Mouse (Mus musculus) A20 (cell line): ENCODE data around the gene Eef2k.
"Not testable (repeated sequence)": the region's sequence is repeated elsewhere in the genome, so short reads cannot be mapped to it uniquely, and the experiment has no call there.

ENCODE experiments used
- DNase-seq: peaks from one replicate; pipeline ENCODE4 v3.0.0-alpha.2; 2011; ENCODE audit warnings: low read depth, low spot score

Eef2k gene

GRCm38 (mm10) chr7:120880770-120881169 lies 38.1 kb downstream of the Eef2k start:
- no peak for DNase-seq

- no peak for DNase-seq
Measured at GRCm38 (mm10) chr7:120881451-120881850, 38.8 kb downstream of the Eef2k start.

DNA sequence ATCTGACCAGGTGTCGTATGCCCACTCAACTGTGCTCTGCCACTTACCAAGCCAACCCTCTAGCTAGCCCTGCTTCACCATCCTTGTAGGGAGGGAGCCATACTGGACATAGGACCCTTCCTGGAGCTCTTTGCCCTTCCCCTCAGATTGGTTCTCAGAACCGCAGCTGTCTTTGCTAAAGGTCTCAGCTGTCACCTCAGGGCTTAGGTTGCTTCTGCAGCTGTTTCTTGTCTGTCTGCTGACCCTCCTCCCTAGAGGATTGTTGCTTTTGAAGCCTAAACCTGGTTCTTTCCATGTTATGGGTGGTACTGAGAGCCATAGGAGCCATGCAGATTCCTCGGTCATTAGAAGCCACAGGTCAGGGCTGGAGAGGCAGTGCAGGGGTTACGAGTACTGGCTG lies 40.0 kb downstream of the Eef2k start:
- no peak for DNase-seq

GRCm38 (mm10) chr7:120883523-120884290 lies 41.1 kb downstream of the Eef2k start:
- DNase-seq: no peak

- no peak for DNase-seq
Measured at GRCm38 (mm10) chr7:120884746-120885145, 42.1 kb downstream of the Eef2k start.

GRCm38 (mm10) chr7:120893123-120893522 lies 50.5 kb downstream of the Eef2k start:
- no peak for DNase-seq

GRCm38 (mm10) chr7:120897054-120897453 lies 54.4 kb downstream of the Eef2k start:
- DNase-seq: no peak

GRCm38 (mm10) chr7:120897711-120898335 lies 55.2 kb downstream of the Eef2k start:
- no peak for DNase-seq

DNA sequence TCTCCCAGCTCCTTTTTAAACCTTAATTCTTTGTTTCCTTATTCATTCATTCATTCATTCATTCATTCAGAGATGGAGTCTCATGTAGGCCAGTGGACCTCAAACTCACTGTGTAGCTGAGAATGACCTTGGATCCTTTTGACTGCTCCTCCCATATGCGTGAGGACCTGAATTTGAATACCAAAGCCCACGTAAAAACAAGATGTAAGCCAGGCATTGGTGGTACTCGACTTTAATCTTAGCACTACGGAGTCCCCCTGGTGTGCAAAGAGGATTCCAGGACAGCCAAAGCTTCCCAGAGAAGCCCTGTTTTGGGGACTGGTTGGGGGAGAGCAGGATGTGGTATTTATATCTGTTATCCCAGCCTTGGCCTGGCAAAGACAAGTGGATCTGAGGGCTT lies 57.6 kb downstream of the Eef2k start:
- no peak for DNase-seq

GRCm38 (mm10) chr7:120901701-120902100 lies 59.1 kb downstream of the Eef2k start:
- DNase-seq: no peak

GRCm38 (mm10) chr7:120902931-120903330 lies 60.3 kb downstream of the Eef2k start:
- no peak for DNase-seq

DNA sequence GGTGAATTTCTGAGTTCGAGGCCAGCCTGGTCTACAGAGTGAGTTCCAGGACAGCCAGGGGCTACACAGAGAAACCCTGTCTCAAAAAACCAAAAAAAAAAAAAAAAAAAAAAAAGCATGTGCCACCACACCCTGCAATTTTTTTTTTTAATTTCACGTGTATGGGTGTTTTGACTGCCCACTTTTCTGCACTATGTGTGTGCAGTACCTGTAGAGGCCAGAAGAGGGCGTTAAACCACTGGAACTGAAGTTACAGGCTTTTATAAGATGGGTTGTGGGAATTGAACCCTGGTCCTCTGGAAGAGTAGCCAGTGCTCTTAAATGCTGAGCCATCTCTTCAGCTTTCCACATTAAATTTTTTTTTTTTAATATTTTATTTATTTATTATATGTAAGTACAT lies 67.5 kb downstream of the Eef2k start:
- DNase-seq: not testable (repeated sequence)

GRCm38 (mm10) chr7:120911268-120911667 lies 68.6 kb downstream of the Eef2k start:
- DNase-seq: not testable (repeated sequence)

DNA sequence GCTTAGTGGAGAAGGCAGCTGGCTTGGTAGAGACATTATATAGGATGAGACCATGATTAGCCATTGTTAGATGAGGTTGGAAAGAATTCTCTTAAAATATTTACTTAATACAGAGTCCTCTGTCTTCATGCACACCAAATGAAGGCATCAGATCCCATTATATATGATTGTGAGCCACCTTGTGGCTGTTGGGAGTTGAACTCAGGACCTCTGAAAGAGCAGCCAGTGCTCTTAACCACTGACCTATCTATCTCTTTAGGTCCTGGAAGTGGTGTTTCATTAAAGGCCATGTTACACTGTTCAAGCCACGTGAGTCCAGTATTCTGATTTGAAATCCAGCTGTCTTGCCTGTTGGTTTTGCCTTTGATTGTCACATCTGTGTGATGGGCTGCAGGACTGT lies 70.7 kb downstream of the Eef2k start:
- peak; percentile 47 for DNase-seq

- peak; percentile 76 for DNase-seq
Measured at GRCm38 (mm10) chr7:120916262-120916875, 73.7 kb downstream of the Eef2k start.

DNA sequence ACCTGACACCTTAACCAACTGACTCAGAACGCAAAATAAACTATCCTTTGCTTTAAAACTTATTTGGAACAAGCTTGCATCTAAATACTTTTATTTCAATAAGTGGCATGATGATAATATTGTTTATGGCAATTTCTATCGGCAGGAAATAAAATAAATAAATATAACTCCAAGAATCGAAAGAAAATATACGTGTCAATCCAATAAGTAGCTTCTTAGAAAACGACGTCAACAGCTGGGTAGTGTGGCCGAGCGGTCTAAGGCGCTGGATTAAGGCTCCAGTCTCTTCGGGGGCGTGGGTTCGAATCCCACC lies 74.6 kb downstream of the Eef2k start:
- no peak for DNase-seq

GRCm38 (mm10) chr7:120917592-120918461 lies 75.2 kb downstream of the Eef2k start, which contains the start of gene Polr3e:
Polr3e (plus strand) TSS chr7:120917744.
- peak; percentile 99 for DNase-seq

DNA sequence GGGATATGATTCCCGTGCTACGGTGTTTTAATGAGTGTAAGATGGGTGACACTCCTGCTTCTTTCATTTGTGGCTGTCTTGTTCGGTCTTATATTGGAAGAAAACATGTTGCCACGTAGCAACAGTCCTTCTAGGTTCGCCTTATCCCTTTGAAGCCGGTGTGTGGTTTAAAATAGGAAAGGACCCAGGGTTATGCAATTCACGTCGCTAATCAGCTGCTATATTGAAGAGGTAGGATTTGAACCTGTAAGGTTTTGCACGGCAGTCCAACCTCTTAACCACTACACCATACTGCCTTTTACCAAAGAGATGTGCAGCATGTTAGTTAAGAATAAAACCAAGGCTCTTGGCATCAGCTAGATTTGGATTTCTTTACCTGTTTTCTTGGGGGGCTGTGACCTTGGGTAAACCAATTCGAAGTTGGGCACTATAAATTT lies 75.9 kb downstream of the Eef2k start:
- peak; percentile 92 for DNase-seq

DNA sequence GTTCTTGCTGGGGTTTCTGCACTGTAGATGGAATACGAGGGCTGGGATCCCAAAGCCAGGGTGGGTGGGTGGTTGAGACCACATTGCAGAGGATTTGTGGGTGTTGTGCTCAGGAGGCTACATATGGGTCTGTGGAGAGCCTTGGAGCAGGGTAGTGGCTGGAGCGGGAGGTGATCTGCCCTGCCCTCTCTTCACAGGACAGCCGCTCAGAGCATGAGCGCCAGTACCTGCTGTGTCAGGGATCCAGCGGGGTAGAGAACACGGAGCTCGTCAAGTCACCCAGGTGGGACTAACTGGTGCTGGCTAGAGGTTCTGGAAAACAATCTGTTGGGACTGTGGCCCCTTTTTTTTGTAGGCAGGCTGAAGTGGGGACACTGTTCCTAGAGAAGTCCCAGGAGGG lies 90.5 kb downstream of the Eef2k start:
- DNase-seq: no peak

DNA sequence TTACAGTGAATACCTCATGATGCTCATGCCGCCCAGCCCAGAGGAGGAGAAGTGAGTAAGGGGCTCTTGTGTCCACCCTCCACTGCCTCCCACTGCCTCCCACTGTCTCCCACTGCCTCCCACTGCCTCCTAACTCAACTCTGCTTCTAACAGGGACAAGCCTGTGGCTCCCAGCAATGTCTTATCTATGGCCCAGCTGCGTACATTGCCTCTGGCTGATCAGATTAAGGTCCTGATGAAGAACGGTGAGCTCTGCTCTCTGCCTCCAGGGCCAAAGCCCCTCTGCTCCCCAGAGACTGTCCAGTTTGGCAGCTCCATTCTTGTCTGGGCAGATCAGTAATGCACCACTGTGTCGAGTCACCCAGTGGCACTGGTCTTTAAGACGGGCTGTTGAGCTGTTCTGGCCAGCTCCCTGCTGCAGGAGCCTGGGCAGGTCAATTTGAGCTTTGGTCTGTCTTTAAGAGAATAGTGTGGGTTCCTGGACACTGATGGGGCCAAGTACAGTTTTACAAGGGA lies 91.1 kb downstream of the Eef2k start:
- no peak for DNase-seq

GRCm38 (mm10) chr7:120934716-120935115 lies 92.1 kb downstream of the Eef2k start:
- peak; percentile 52 for DNase-seq

DNA sequence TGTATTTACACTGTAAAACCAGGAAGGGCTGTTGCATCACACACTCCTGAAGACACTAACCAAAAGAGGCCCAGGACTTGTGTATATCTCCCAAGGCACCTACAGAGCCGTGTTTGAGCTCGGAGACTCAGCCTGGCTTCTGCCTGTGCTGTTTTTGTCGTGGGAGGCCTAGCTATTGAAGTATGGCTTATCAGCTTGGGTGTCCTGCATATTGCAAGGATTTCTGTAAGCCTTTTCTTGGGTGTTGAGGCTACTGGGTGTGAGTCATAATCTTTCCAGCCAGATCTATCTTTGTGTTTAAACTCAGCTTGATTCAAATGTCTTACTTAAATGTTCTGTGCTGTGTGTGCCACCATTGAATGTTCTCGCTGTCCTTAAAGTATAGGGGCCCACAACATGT lies 93.9 kb downstream of the Eef2k start:
- no peak for DNase-seq
